Mouse (Mus musculus) left cerebral cortex, postnatal 36 days (tissue): Measurements from ENCODE around the gene Kcnc1. TPM values are rescaled to one million over a fixed set of nuclear protein-coding genes. Genes with fewer than 3 reads are reported as not detected.

Source experiments
- DNase-seq, 2 experiments: peaks; one replicate each; pipeline ENCODE4 v3.0.0; 2021 to 2022; ENCODE audit warnings: low spot score in 2 of 2, mixed read lengths in 1 of 2
- intact Hi-C: fragments of 180-260 bp; cut with DNase I; formaldehyde crosslinking; loops from one replicate; pipeline ENCODE4 v1.15.1; 2025
- total RNA-seq, 2 experiments: library from RNA; stranded (reverse); gene quantifications; 2 replicates each; pipeline ENCODE4 v1.2.3; 2021

Kcnc1 gene
- total RNA-seq, 2 experiments from 2014 or later: 134 to 138 TPM

- DNase-seq: no peak
- intact Hi-C loops: no loop called here
Measured at GRCm38 (mm10) chr7:46413959-46414725, 17.8 kb downstream of the Kcnc1 start.

DNA sequence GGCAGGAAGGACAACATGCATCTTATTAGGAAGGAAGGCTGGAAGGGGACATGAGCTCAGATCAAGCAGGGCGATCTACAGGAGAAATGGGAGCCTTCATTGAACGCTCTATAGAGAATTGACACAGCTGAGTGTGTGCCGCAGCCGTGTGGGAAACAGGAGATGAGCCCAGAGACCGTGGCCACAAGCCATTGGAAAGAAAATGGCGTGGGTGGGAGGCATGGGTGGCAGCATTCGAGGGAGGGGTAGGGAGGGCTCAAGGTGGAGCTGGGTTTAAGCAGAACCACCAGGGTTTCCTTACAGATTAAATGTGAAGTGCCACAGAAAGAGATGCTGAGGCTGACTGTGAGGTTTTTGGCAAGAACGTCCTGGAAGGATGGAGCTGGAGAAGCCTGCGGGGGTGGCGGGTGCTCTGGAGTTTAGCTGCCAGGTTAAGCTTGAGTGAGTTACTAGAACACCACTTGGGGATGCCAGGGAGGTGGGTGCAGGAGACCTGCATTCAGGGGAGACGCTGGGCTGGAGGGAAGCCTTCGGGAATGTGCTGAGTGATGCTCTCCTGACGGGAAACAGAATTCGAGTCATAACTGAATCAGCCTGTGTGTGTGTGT, 19.6 kb downstream of the Kcnc1 start:
- intact Hi-C loops: no loop called here
- peak in 1 of 2 experiments; percentile 46 for DNase-seq

DNA sequence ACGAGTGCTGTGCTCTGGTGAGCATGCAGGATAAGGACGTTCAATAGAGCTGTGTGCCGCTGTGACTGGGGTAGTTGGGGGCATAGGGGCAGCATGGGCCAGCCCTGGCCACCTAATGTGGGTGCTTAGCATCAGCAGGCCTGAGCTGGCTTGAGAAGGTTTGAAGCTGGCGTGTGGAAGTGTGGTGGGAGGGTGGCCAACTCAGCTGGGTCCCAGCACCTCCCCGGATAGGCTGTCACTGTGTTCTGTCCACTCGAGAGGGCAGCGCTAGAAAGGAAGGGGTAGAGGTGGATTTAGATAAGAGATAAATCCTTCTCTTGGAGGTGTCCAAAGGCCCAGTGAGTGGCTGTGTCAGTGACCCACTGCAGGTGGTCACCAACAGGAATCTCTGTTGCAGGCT, 21.2 kb downstream of the Kcnc1 start:
- intact Hi-C loops: no loop called here
- DNase-seq: no peak

DNA sequence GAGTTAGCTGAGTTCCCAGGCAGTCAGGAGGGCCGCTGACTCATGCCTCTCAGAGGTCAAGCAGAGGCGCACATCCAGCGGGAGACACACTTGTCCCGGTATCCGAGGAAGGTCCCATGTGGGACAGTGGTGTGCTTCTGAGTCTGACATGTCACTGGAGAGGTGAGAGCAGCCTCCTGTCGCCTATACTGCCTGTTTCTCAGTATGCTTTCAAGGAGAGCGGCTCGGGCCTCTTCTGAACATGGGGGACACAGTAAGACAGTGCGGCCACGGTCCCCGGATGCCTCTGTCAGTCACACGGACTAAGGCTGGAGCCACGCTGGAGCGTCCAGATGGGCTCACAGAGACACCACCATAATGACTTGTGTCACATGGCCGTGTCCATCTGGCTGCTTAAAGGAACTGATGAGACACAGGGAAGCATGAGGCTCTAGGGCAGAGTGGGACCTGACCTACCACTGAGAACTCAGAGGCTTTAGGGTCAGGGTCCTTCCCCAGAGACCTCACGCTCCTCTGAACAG, 21.9 kb downstream of the Kcnc1 start:
- DNase-seq: no peak
- intact Hi-C loops: no loop called here

DNA sequence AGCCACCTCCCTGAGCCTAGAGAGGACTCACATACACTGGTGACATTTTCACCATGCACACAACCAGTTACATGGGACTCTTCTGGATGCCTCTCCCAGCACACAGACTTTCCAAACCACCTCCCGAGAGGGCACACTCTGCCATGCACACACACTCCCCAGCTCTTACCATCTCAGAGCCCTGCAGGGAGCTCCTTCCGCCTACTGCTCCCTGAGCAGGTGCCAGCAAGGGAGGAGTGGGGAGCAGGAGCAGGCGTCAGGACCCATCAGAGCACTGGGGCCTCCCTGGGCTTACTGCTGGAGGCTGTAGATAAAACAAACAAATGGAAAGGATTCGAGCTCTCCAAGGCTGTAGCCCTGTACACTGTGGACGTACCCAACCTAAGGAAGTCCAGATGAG, 25.2 kb downstream of the Kcnc1 start:
- intact Hi-C loops: loop anchor here (1.0 kb wide), 1 partner anchor 24 kb away; no protein-coding TSS in a partner anchor

GRCm38 (mm10) chr7:46422052-46422763, 25.9 kb downstream of the Kcnc1 start:
- DNase-seq: no peak
- intact Hi-C loops: no loop called here

More for the DNA sequence above, 25.2 kb downstream of the Kcnc1 start:
- peak in 1 of 2 experiments; percentile 58 for DNase-seq

DNA sequence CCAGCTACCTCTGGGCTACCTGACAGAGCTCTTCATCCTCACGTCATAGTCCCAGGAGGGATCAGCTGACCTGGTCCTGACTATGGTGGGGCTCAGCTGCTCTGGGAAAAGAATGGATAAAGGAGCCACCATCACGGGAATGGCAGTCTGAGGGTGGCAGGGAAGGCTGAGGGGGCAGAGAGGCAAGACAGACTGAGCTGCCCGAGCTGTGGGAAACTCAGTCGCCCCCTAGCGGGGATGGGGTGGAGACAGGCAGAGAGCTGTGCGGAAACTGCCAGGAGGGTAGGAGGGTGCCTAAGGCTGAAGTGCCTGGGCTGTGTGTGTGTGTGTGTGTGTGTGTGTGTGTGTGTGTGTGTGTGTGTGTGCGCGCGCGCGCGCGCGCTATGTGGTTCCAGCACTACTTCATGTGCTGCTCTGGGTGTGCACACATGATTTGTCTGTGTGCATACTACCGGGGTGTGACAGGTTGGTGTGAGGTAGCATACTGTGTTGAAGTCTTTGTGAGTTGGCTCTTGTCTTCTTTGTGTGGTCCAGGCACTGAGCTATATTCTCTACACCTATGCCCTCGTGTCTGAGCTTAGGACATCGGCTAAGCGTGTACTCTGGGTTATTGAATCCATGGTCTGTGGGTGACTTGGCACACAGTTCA, 26.6 kb downstream of the Kcnc1 start:
- peak; percentile 78 to 80 for DNase-seq
- intact Hi-C loops: no loop called here

- intact Hi-C loops: no loop called here
- no peak for DNase-seq
Measured at GRCm38 (mm10) chr7:46423951-46424350, 27.7 kb downstream of the Kcnc1 start.

GRCm38 (mm10) chr7:46425012-46425411, 28.7 kb downstream of the Kcnc1 start:
- DNase-seq: no peak
- intact Hi-C loops: no loop called here

- intact Hi-C loops: no loop called here
- DNase-seq: no peak
Measured at GRCm38 (mm10) chr7:46433874-46434273, 37.6 kb downstream of the Kcnc1 start.

DNA sequence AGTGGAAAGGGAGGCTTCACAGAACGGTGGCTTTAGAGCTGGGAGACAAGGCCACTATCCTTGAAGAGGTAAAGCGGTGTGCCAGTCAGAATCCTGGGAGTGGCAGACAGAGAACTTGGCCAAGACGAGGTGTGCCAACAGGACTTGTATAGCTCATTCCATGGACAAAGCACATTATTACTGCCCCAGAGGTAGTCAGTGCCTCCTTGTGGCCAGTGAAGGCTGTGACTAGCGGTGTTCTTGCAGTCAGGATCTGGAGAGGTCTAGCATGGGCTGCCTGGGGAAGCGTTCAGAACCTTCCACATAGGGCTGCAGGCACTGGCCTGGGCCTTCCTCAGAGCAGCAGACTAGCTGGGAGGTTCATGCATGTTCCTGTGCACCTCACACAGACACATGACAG, 39.5 kb downstream of the Kcnc1 start:
- no peak for DNase-seq
- intact Hi-C loops: loop anchor here (5.0 kb wide), 1 partner anchor 39 kb away; the partner anchor contains the start of gene Kcnc1

GRCm38 (mm10) chr7:46438537-46439141, 42.3 kb downstream of the Kcnc1 start:
- no peak for DNase-seq
- intact Hi-C loops: loop anchor here (5.0 kb wide), 1 partner anchor 41 kb away; the partner anchor contains the start of gene Kcnc1

- DNase-seq: no peak
- intact Hi-C loops: no loop called here
Measured at GRCm38 (mm10) chr7:46443163-46443562, 46.9 kb downstream of the Kcnc1 start.

DNA sequence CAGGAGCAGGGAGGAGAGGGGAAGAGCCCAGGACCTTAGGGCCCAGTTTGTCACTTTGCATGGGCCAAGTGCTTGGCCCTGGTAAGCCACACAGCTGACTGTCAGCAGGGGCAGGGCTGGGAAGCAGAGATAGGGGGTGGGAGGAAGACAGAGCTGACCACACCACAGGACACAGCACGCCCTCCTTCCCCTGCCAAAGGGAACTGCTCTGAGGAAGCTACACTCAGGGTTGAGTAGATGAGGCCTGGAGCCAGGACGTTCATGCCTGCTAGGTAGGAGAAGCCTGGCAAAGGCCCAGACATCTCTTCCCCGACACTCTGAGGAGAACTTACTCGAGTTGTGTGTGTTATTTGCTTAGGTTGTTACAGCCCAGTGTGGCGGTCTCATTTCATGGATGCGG, 49.6 kb downstream of the Kcnc1 start:
- intact Hi-C loops: no loop called here
- DNase-seq: no peak

DNA sequence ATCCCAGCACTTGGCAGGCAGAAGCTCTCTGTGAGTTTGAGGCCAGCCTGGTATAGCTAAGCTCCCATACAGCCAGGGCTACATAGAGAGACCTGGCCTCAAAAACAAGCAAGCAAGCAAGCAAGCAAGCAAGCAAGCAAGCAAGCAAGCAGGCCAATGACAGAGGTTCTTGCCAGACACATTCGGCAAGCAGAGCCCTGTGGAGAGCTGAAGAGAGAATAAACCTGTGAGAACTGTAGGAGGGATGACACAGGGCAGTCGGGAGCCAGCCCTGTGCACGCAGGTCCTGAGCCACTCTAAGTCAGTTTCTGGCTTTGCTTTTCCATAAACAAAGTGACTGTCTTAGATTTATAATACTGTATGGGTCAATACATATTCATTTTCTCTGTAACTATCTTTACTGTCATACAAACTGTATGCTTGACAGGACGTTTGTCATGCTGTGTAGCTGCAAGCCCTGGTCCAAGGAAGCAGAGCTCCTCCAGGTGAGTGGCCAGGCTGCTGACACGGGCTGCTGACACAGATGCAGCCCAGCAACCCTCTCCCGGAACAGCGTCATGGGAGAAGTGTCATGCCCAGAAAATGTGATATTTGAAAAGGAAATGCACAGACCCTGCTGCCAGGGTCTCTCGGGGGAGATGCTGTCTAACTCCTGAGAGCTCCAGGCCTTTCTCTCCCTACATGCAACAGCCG, 51.3 kb downstream of the Kcnc1 start:
- intact Hi-C loops: no loop called here
- no peak for DNase-seq

- intact Hi-C loops: no loop called here
- DNase-seq: no peak
Measured at GRCm38 (mm10) chr7:46448922-46449645, 52.8 kb downstream of the Kcnc1 start.

GRCm38 (mm10) chr7:46453930-46454679, 57.8 kb downstream of the Kcnc1 start:
- intact Hi-C loops: no loop called here
- no peak for DNase-seq
